Comparison of ENCODE assay signal across 23 mouse cellular contexts in the genomic region with DNA sequence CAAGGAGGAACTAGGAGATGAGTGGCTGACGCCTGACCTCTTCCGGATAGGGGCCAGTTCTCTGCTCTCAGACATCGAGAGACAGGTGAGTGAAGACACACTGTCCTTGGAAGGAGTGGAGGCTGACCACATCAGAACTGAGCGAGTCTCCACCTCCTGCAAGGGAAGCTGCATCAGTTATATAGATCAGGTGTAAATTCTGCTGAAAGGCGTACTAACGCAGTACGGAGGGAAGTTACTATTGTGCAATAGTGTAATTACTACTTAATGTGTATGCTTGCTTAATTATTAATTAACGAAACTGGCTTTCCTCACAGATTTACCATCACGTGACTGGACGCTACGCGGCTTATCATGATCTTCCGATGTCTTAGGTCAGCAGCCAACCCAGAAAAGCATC.
"Had no signal": no experiment of that assay in that cellular context is flagged by ENCODE, and none has a peak within 500 bp of the region (broad histone marks: within the 10 kb centered on the region; RNA-seq: fewer than 3 reads in every experiment).

No protein-coding gene starts in this region.

- DNase-seq: kidney, adult 11 months; kidney, adult 8-10 months; kidney, postnatal 14 days; kidney, postnatal 4 days; layer of hippocampus, adult 9-11 months; lung, adult 2 months; lung, postnatal 14 days; lung, postnatal 4 days; right cerebral cortex, postnatal 14 days; right cerebral cortex, postnatal 4 days; thymus, adult 2 months; thymus, postnatal 25 days had no signal

- ATAC-seq: liver, embryonic 12.5 days; midbrain, embryonic 13.5 days; midbrain, embryonic 16.5 days had no signal

- H3K9ac ChIP-seq: limb, embryonic 13.5 days; liver, embryonic 12.5 days; liver, embryonic 15.5 days; midbrain, embryonic 13.5 days; neural tube, embryonic 13.5 days had no signal

- H3K27me3 ChIP-seq: limb, embryonic 13.5 days; liver, embryonic 12.5 days; liver, embryonic 15.5 days; megakaryocyte, embryonic 14.5 days; midbrain, embryonic 13.5 days; neural tube, embryonic 13.5 days had no signal

- H3K4me3 ChIP-seq: limb, embryonic 10.5 days; limb, embryonic 13.5 days; liver, embryonic 12.5 days; liver, embryonic 15.5 days; megakaryocyte, embryonic 14.5 days; midbrain, embryonic 10.5 days; midbrain, embryonic 13.5 days; myocyte; neural tube, embryonic 13.5 days had no signal

- H3K4me1 ChIP-seq: limb, embryonic 10.5 days; limb, embryonic 13.5 days; liver, embryonic 12.5 days; liver, embryonic 15.5 days; midbrain, embryonic 10.5 days; midbrain, embryonic 13.5 days; neural tube, embryonic 13.5 days had no signal

- H3K36me3 ChIP-seq: limb, embryonic 10.5 days; limb, embryonic 13.5 days; liver, embryonic 12.5 days; liver, embryonic 15.5 days; midbrain, embryonic 10.5 days; midbrain, embryonic 13.5 days; neural tube, embryonic 13.5 days had no signal

- H3K9me3 ChIP-seq: limb, embryonic 10.5 days; limb, embryonic 13.5 days; liver, embryonic 12.5 days; liver, embryonic 15.5 days; midbrain, embryonic 10.5 days; midbrain, embryonic 13.5 days; neural tube, embryonic 13.5 days had no signal

- H3K27ac ChIP-seq: limb, embryonic 10.5 days; limb, embryonic 13.5 days; liver, embryonic 12.5 days; liver, embryonic 15.5 days; midbrain, embryonic 10.5 days; midbrain, embryonic 13.5 days; neural tube, embryonic 13.5 days; stomach, postnatal 0 days had no signal

- H3K4me2 ChIP-seq: limb, embryonic 13.5 days; liver, embryonic 12.5 days; liver, embryonic 15.5 days; midbrain, embryonic 13.5 days; neural tube, embryonic 13.5 days had no signal
